Mouse (Mus musculus) adrenal gland, postnatal 14 days (tissue): ENCODE measurements at regions not wholly inside any gene's neighbourhood (a gene's known extent, or its start where the extent isn't known, plus 50 kb on each side); places are given as distances from the start of the nearest gene placed in this dataset.

Experiments used
- DNase-seq: peaks from one replicate; pipeline ENCODE4 v3.0.0; 2021; ENCODE audit warnings: mixed read lengths

DNA sequence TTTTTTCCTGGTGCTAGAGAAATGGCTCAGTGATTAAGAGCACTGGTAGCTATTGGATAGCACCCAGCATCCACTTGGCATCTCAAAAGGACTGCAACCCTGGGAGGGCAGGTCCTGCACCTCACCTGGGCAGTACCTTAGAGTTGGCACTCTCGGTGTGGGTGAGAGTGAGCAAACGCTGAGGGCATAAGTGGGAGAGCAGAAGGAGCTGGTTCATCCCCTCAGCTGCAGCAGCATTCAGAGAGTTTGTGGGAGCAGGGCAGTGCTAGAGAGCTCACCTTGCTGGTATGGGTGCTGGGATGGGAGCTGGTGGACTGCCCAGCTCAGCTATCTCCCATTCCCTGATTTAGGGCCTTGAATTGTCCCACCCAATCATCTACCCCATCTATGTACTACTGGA is 227.1 kb upstream of the Zic4 start:
- no peak for DNase-seq

DNA sequence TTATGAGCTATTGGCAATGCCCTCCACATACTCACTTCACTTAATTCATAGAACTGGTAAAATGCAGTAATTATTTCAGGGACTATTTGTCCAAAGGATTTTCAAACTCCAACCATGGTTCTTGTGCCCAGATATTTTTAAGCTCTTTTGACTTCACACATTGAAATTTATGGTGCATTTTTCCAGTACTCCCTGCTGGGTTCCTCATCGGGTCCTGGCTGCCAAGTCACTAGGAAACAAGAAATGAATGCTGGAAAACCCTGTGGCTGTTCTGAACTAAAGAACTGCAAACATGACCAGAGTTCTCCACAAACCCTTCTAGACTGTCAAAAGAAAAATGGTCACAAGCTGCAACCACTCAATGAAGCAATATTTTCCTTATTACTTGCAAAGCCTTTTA is 221.6 kb upstream of the Zic4 start:
- DNase-seq, result no peak

DNA sequence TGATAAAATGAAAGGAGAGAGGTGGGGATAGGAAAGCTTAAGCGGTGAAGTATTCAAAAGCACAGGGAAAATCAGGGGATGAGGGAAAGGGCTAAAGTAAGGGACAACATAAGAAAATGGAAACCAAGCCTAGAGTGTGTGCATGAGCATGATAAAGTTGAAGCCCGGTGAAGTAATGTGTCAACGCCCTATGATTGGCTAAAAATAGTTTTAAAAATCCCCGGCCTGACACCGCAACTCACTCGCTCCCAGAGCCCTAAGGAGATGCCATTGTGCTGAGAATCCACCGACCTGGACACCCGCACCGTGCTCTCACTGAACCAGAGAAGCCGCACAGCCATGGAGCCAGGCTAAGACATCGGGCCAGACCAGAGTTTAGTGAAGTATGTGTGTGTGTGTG is 210.3 kb upstream of the Zic4 start:
- DNase-seq, result no peak

DNA sequence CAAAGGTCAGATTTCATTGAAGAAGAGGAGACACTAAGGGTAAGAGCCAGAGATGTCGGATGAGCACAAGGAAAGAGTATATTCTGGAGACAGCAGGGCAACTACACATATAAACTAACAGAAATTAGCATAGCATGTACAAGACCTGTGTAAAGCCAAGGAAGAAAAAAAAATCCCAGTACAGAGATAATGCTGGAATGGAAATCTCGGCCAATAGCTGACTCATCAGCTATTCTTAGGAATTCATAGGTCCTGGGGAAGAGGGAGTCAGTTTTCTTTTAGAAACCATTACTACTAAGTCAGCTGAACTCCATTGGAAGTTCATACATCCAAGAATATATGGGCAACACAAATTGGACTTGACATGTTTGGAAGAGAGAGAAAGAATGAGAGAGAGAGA is 202.9 kb upstream of the Zic4 start:
- DNase-seq, result no peak

DNA sequence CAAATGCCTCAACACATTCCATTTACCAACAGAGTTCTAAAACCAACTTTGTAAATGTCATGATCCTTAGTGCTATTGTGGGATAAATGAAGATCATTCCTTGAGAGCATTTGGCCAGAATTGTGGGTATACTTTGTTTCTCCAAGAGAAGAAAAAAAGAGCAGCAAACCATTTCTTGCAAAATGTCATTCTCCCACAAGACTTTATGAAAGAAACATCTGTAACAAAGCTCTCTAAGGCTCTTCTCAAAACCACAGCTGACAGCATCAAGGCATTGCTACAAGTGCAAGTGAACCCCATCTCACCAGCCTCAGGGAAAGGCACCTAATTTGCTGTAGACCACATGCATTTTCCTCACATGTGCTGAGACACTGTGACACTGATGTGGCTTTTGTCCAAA is 194.3 kb upstream of the Zic4 start:
- no peak for DNase-seq

DNA sequence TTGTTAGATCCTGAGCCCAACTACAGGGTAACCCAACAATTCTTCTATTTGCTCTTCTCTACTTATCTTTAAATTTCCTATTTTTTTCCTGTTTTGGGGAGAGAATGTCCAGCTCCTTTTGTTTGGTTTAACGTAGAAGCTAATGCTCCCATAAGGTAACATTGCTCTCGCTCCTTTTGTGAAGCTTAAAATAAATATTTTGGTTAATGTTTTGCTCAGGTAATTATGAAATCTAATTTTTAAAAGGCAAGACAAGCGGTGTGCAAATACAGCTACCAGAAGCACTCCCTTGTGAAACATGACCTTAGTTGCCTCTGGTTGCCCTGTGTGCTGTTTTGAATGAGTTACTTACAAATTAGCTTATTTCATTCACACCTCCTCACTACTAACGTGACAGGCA is 169.0 kb upstream of the Zic4 start:
- DNase-seq, result no peak

DNA sequence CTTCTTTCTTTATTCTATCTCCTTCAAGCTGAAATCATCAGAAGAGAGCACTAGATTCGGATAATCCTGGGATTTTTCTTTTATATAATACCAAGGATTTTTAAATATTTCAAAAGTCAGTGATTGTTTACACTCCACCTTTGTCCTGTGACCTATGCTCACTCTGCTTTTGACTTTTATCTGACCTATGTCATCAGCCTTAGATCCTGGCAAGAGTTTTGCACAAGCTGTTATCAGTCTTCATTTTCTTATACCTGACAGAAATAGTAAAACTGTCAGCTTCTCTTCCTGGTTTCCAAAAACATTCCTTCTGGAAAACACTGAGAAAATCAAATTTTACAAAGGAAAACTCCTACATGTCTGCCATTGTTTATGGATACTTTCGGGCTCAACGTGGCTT is 168.3 kb upstream of the Zic4 start:
- no peak for DNase-seq

DNA sequence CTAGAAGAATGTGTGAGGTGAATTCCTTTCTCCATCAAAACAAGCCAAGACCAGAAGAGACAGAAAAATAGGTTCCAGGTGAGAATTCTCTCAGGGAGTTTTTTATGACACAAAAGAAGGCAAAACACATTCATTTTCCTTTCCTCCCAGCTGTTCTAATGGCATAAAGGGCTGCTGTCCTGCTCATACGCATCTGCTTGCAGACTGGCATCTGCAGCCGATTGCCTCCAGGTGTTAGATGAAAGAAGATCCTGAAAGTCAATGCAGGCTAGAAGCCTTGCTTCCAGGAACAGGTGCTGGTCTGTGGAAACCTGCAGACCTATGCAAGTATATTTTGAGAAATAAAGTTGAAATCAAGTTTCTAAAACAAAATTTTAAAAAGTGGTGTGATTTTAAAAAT is 154.9 kb upstream of the Zic4 start:
- DNase-seq, result no peak

DNA sequence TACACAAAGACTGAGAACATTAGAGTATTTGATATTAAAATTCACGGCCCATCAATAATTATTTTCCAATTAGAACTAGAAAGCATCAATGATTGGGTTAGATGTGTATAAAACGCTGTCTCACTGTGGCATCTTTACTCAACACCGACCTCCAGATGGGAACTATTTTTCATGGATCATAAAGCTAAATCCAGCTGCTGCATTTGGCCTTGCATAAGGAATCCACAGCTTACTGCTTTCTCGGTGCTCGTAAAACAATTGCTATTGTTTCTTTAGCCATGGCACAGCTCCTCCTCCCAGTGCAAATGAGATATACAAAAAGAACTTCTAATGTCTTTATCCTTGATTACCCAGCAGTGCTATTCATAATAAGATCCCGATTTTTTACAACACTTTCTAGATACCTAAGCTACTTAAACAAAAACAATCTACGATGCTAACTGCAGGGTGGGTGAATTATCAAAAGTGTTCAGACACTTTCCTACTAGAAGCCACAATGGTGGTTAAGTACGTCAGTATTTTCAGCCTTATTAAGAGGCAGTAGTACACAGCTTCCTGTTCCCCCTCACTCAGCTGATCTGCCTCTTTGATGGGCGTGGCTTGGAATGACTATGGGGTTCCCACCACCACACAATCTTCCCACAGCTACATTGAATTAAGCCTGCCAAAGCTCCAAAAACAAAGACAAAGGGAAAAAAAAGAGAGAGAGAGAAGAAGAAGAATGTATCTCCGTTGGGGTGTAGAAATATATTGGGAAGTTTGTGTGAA is 134.4 kb upstream of the Zic4 start:
- DNase-seq, result no peak

DNA sequence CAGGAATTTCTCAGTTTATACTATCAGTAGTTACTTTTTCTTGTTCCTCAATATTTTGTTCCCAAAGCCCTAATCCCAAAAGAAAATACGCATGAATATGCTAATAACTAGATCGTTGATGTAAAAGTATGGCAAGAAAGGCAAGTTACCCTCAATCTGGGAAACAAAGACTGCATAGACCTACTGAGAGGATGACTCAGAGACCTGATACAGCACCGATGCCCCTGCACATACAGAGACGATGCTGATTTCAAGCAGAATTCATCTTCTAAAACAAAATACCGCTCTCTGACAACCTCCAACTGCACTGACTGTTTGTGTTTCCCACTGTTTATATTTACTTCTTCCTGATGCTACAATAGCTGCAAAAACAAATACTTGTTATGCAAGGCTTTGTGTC is 133.7 kb upstream of the Zic4 start:
- DNase-seq, result no peak

DNA sequence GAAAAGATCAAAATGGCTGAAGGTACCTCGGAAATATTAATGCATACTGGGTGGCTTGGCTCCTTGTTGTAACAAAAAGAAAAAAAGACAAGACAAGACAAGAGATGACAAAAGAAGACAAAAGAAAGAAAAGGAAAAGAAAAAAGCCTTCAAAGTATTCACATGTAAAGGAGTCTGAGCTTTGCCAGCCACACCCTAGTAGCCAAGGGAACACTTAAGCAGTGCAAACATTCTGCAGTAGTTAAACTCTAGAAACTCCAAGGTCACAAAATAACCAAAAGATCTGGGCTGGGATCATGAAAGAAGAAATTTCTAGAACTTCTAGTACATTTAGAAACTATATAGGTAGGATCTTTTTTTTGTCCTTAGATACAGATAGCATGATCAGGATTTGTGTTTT is 108.3 kb upstream of the Zic4 start:
- no peak for DNase-seq

DNA sequence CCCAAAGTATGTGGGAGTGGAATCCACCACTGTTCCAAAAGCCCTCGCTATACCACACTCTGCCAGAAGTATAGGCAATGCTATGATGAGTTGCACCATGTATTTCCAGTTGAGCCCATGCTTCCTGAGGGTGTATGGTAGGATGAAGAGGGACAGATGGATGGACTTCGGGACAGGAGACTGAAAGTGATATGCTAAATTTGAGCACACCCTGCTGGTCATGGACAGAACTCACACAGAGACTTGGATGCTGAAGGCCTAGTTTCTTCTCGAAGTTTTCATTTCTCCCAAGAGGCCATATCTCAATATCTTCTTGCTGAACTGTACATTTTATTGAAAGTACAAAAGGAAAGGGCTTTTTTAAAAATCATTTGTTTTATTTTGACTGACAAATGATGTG is 70.9 kb upstream of the Zic4 start:
- DNase-seq, result no peak
